Mouse (Mus musculus): Measurements from ENCODE around the gene Cdc42bpa. TPM values are rescaled to one million over a fixed set of nuclear protein-coding genes. Genes with fewer than 3 reads are reported as not detected.

Gene Cdc42bpa
- polyA plus RNA-seq, 1 experiment from 2014 or later = 27.0 TPM

DNA sequence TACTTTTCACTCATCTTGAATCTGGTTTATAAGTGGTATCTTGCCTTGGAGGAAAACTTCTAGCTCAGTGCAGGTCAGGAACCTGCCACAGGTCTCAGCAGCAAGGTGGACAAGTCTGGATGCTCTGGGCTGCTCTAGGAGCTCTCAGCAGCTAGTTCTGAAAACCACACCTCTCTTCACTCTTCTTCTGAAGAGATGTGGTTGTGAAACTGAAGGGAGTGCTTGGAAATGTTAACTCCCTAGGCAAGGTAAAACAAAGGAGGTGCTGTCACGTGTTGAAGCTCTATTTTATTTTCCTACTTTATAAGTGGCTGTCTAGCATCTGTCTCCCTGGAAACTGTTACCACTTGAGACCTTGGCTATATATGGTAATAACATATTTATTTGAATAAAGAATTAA lies 18.5 kb downstream of the Cdc42bpa start:
- Histone ChIP-seq H3K36me3 (replicated peaks; ENCODE audit: control insufficient read depth, insufficient read depth) (no peaks in the 10 kb centered on the region), H3K9me3 (ENCODE audit: control insufficient read depth, low read length) (no peaks in the 10 kb centered on the region), H3K4me2 (replicated peaks) (no peak overlapping the region), H3K4me1 (replicated peaks; ENCODE audit: control insufficient read depth, insufficient read depth, low read length) (peaks cover 5% of the 10 kb centered on the region; the same call in 1 of the 2 replicates), H3K27ac (no peak overlapping the region), H3K27me3 (ENCODE audit: control insufficient read depth, insufficient read depth, low read length) (no peaks in the 10 kb centered on the region), H3K9ac (no peak overlapping the region), H3K4me3 (replicated peaks; ENCODE audit: low read length) (no peak overlapping the region)
- ATAC-seq (ENCODE audit: low FRiP score) (no peak), DNase-seq (ENCODE audit: low spot score) (no peak)
- whole genome bisulfite sequencing = 68% methylated on average over 1 of the region's 1 CpGs

DNA sequence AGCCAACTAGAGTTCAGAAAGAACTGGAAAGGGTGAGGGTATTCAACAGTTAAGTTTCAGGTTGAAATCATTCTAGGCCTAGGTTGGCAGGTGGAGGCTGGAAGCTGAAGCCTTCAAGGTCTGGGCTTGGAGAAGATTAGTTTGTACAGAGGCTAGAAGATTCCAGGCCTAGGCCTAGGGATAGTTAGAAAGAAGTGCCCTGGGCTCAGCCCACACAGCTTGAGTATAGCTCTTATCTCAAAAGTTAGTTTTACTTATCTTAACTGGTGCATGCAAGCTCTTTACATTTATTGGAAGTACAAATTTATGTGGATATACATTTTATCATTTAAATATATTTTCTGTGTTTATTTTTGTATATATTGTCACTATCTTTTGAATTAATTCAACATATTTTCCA lies 21.4 kb downstream of the Cdc42bpa start:
- Histone ChIP-seq H3K27me3 (ENCODE audit: control insufficient read depth, insufficient read depth, low read length) (no peaks in the 10 kb centered on the region), H3K27ac (no peak overlapping the region), H3K4me3 (replicated peaks; ENCODE audit: low read length) (no peak overlapping the region), H3K9ac (no peak overlapping the region), H3K4me1 (replicated peaks; ENCODE audit: control insufficient read depth, insufficient read depth, low read length) (no peaks in the 10 kb centered on the region), H3K4me2 (replicated peaks) (no peak overlapping the region), H3K9me3 (ENCODE audit: control insufficient read depth, low read length) (no peaks in the 10 kb centered on the region), H3K36me3 (replicated peaks; ENCODE audit: control insufficient read depth, insufficient read depth) (no peaks in the 10 kb centered on the region)
- no peak for DNase-seq (ENCODE audit: low spot score)
- no peak for ATAC-seq (ENCODE audit: low FRiP score)

DNA sequence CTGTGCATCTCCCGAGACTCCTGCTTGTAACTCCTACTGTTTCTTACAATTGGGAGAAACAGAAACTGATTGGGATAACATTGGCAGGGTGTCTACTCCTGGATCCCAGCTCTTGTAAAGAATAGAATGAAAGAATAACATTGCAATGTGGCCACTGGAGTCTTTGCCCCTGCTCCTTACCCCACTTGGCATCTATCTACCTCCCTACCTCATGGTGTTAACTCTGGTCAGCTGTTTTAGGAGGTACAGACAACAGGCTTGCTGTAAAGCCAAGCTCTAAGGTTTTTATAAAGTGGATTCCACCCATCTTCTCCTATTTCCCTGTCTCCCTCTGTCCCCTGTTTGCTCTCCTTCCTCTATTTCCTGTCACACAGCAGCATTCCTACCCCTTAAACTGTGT lies 21.9 kb downstream of the Cdc42bpa start:
- no peaks in the 10 kb centered on the region for H3K36me3 ChIP-seq (replicated peaks; ENCODE audit: control insufficient read depth, insufficient read depth)
- no peak overlapping the region for H3K4me3 ChIP-seq (replicated peaks; ENCODE audit: low read length)
- H3K4me2 ChIP-seq (replicated peaks) = no peak overlapping the region
- no peaks in the 10 kb centered on the region for H3K4me1 ChIP-seq (replicated peaks; ENCODE audit: control insufficient read depth, insufficient read depth, low read length)
- DNase-seq (ENCODE audit: low spot score) (no peak), ATAC-seq (ENCODE audit: low FRiP score) (no peak)
- no peaks in the 10 kb centered on the region for H3K9me3 ChIP-seq (ENCODE audit: control insufficient read depth, low read length)
- H3K9ac ChIP-seq = no peak overlapping the region
- no peaks in the 10 kb centered on the region for H3K27me3 ChIP-seq (ENCODE audit: control insufficient read depth, insufficient read depth, low read length)
- 72% methylated on average over 1 of the region's 1 CpGs for WGBS
- H3K27ac ChIP-seq = no peak overlapping the region

DNA sequence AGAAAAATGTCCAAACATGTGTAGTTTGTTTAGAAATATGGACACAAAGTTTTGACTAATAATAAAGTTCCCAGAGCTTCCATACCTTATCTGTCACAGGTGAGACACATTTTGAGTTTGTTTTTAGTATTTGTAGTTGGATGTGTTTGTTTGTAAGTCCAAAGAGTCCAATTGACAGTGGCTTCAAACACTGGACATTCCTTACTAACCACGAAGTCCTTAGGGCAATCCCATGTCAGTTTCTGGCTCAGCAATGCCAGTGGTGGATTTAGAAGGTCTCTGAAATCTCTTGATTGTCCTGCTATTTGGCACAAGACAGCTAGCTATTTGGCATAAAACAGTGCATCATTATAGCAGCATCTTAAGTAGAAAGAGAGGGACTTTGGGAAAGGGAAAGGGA lies 22.7 kb downstream of the Cdc42bpa start:
- WGBS = 97% methylated on average over 1 of the region's 1 CpGs
- DNase-seq (ENCODE audit: low spot score) (no peak), ATAC-seq (ENCODE audit: low FRiP score) (no peak)
- Histone ChIP-seq H3K4me2 (replicated peaks) (no peak overlapping the region), H3K9me3 (ENCODE audit: control insufficient read depth, low read length) (no peaks in the 10 kb centered on the region), H3K36me3 (replicated peaks; ENCODE audit: control insufficient read depth, insufficient read depth) (no peaks in the 10 kb centered on the region), H3K27me3 (ENCODE audit: control insufficient read depth, insufficient read depth, low read length) (no peaks in the 10 kb centered on the region), H3K27ac (no peak overlapping the region), H3K4me1 (replicated peaks; ENCODE audit: control insufficient read depth, insufficient read depth, low read length) (no peaks in the 10 kb centered on the region), H3K9ac (no peak overlapping the region), H3K4me3 (replicated peaks; ENCODE audit: low read length) (no peak overlapping the region)

DNA sequence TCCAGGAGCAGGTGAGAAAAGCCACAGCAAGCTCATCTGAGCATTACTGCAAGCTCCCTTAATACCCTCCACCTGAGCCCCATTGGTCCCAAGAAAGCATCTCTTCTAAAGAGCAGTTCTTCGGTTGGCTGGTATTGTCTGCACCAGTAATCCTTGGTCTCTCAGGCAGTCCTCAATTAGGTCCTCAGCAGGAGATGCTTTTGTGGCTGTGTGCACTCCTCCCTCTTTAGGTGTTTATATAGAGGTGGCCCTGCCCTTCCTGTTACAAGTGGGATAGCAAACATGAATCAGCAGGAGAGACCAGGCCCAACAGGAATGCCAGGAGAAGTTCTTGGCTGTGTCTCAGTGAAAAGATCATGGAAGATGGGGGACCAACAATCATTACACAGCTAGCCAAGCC lies 23.9 kb downstream of the Cdc42bpa start:
- no peaks in the 10 kb centered on the region for H3K4me1 ChIP-seq (replicated peaks; ENCODE audit: control insufficient read depth, insufficient read depth, low read length)
- 65% methylated on average over 1 of the region's 1 CpGs for WGBS
- H3K4me2 ChIP-seq (replicated peaks) = no peak overlapping the region
- no peaks in the 10 kb centered on the region for H3K36me3 ChIP-seq (replicated peaks; ENCODE audit: control insufficient read depth, insufficient read depth)
- no peaks in the 10 kb centered on the region for H3K27me3 ChIP-seq (ENCODE audit: control insufficient read depth, insufficient read depth, low read length)
- H3K9me3 ChIP-seq (ENCODE audit: control insufficient read depth, low read length) = no peaks in the 10 kb centered on the region
- no peak overlapping the region for H3K9ac ChIP-seq
- ATAC-seq (ENCODE audit: low FRiP score) (no peak), DNase-seq (ENCODE audit: low spot score) (no peak)
- H3K4me3 ChIP-seq (replicated peaks; ENCODE audit: low read length) = no peak overlapping the region
- H3K27ac ChIP-seq = no peak overlapping the region

DNA sequence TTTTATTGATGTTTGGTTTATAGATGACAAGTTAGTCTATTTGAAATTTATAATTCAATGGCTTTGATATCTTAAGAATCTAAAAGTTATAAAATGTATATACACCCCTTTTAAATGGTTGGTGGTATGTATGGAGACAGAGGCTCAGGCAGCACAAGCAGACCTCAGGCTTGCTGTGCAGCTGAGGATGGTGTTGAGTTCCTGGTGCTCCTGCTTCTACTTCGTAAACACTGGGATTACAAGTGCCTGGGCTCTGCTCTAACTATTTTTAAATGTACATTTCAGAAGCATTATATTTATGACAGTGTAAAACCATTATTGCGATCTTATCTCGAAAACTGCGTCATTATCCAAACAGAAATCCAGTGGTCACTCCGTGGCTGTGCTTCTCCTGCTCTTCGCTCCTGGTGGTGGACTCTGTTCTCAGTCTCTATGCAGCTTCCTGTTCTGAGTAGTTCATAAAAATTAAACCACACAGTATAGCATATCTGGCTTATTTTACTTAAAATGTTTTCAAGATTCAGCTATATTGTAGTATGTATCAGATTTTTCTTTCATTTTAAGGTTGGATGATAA lies 31.5 kb downstream of the Cdc42bpa start:
- no peaks in the 10 kb centered on the region for H3K9me3 ChIP-seq (ENCODE audit: control insufficient read depth, low read length)
- H3K4me1 ChIP-seq (replicated peaks; ENCODE audit: control insufficient read depth, insufficient read depth, low read length) = 0 out of 2 replicates have a peak, but pooled peaks cover 3% of the 10 kb centered on the region
- no peaks in the 10 kb centered on the region for H3K36me3 ChIP-seq (replicated peaks; ENCODE audit: control insufficient read depth, insufficient read depth)
- no peak overlapping the region for H3K4me3 ChIP-seq (replicated peaks; ENCODE audit: low read length)
- no peak overlapping the region for H3K4me2 ChIP-seq (replicated peaks)
- H3K27ac ChIP-seq = no peak overlapping the region
- ATAC-seq (ENCODE audit: low FRiP score) (no peak), DNase-seq (ENCODE audit: low spot score) (no peak)
- H3K27me3 ChIP-seq (ENCODE audit: control insufficient read depth, insufficient read depth, low read length) = no peaks in the 10 kb centered on the region
- no peak overlapping the region for H3K9ac ChIP-seq
- WGBS = 91% methylated on average over 6 of the region's 6 CpGs

DNA sequence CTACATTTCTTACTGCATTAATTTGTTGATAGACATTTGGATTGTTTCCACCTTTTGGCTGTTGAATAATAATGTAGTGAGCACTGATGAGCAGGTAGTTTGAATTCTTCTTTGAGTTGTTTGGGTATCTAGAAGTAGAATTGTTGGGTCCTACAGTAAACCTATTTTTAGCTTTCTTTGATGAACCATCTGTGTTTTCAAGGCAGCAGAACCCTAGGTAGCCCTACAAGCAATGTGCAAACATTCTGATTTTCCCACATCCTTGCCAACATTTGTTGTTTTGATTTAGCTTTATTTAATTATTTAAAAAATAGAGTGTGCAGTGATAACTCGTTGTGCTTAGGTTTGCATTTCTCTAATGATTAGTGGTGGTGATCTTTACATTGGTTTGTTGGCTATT lies 32.0 kb downstream of the Cdc42bpa start:
- Histone ChIP-seq H3K27ac (no peak overlapping the region), H3K4me3 (replicated peaks; ENCODE audit: low read length) (no peak overlapping the region), H3K36me3 (replicated peaks; ENCODE audit: control insufficient read depth, insufficient read depth) (no peaks in the 10 kb centered on the region), H3K27me3 (ENCODE audit: control insufficient read depth, insufficient read depth, low read length) (no peaks in the 10 kb centered on the region), H3K4me1 (replicated peaks; ENCODE audit: control insufficient read depth, insufficient read depth, low read length) (0 out of 2 replicates have a peak, but pooled peaks cover 3% of the 10 kb centered on the region), H3K9ac (no peak overlapping the region), H3K4me2 (replicated peaks) (no peak overlapping the region), H3K9me3 (ENCODE audit: control insufficient read depth, low read length) (no peaks in the 10 kb centered on the region)
- DNase-seq (ENCODE audit: low spot score) = no peak
- WGBS = 91% methylated on average over 1 of the region's 1 CpGs
- ATAC-seq (ENCODE audit: low FRiP score) = no peak

DNA sequence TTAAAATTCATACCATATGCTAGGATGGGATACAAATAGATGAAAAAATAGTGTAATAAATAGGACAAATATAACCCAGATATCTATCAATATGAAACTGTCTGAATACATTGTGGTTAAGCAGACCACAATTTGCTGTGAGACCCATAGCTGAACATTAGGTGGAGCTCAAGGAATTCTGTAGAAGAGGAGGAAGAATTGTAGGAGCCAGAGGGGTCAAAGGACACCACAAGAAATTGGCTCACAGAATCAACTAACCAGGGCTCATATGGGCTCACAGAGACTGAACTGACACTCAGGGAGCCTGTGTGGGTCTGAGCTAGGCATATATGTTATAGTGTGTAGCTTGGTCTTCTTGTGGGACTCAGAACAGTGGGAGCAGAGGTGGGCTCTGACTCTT lies 47.8 kb downstream of the Cdc42bpa start:
- Histone ChIP-seq H3K4me1 (replicated peaks; ENCODE audit: control insufficient read depth, insufficient read depth, low read length) (no peaks in the 10 kb centered on the region), H3K4me3 (replicated peaks; ENCODE audit: low read length) (no peak overlapping the region), H3K27ac (no peak overlapping the region), H3K9ac (no peak overlapping the region), H3K27me3 (ENCODE audit: control insufficient read depth, insufficient read depth, low read length) (no peaks in the 10 kb centered on the region), H3K4me2 (replicated peaks) (no peak overlapping the region), H3K36me3 (replicated peaks; ENCODE audit: control insufficient read depth, insufficient read depth) (no peaks in the 10 kb centered on the region), H3K9me3 (ENCODE audit: control insufficient read depth, low read length) (no peaks in the 10 kb centered on the region)
- DNase-seq (ENCODE audit: low spot score) (no peak), ATAC-seq (ENCODE audit: low FRiP score) (no peak)

DNA sequence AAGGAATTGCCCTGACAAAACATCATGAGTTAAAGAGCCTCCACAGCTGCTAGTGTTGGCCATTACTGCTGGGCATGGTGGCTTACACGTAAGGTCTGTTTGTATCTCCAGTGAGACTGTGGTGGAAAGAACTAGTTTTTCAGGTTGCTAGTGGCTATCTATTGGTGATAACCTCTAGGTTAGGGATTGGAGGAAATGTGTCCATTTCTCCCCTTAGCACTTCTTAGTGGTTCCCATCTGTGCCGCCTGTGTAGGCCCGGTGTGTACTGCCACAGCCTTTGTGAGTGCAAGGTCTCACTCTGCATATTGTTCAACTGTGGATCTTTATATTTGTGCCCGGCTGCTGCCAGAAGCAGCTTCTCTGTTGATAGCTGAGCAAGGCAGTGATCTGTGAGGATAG lies 53.2 kb downstream of the Cdc42bpa start:
- 96% methylated on average over 4 of the region's 4 CpGs for WGBS

DNA sequence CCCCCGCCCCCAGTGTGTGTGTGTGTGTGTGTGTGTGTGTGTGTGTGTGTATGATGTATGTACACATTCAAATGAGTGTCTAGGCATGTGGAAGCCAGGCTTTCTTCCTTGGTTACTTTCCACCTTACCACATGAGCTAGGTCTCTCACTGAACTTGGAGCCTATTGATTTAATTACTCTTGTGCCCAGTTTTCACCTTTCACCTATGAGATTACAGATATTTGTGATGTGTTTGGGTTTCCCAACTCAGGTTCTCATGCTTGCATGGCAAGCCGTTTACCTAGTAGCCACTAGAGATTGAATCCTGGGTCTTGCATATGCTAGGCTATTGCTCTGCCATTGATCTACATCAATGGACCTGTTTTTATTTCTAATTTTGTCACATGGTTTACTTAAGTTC lies 57.9 kb downstream of the Cdc42bpa start:
- ATAC-seq (ENCODE audit: low FRiP score) (no peak), DNase-seq (ENCODE audit: low spot score) (no peak)
- WGBS = 80% methylated on average over 2 of the region's 2 CpGs

More for the DNA sequence above, 53.2 kb downstream of the Cdc42bpa start:
- DNase-seq (ENCODE audit: low spot score) (no peak), ATAC-seq (ENCODE audit: low FRiP score) (no peak)
- Histone ChIP-seq H3K36me3 (replicated peaks; ENCODE audit: control insufficient read depth, insufficient read depth) (no peaks in the 10 kb centered on the region), H3K27me3 (ENCODE audit: control insufficient read depth, insufficient read depth, low read length) (no peaks in the 10 kb centered on the region), H3K9me3 (ENCODE audit: control insufficient read depth, low read length) (no peaks in the 10 kb centered on the region), H3K9ac (no peak overlapping the region), H3K4me2 (replicated peaks) (no peak overlapping the region), H3K4me1 (replicated peaks; ENCODE audit: control insufficient read depth, insufficient read depth, low read length) (no peaks in the 10 kb centered on the region), H3K4me3 (replicated peaks; ENCODE audit: low read length) (no peak overlapping the region), H3K27ac (no peak overlapping the region)

More for the DNA sequence above, 57.9 kb downstream of the Cdc42bpa start:
- Histone ChIP-seq H3K27me3 (ENCODE audit: control insufficient read depth, insufficient read depth, low read length) (no peaks in the 10 kb centered on the region), H3K4me1 (replicated peaks; ENCODE audit: control insufficient read depth, insufficient read depth, low read length) (no peaks in the 10 kb centered on the region), H3K4me3 (replicated peaks; ENCODE audit: low read length) (no peak overlapping the region), H3K36me3 (replicated peaks; ENCODE audit: control insufficient read depth, insufficient read depth) (no peaks in the 10 kb centered on the region), H3K9ac (no peak overlapping the region), H3K9me3 (ENCODE audit: control insufficient read depth, low read length) (no peaks in the 10 kb centered on the region), H3K4me2 (replicated peaks) (no peak overlapping the region), H3K27ac (no peak overlapping the region)
